Mouse (Mus musculus) CD4-positive, CD25-positive, alpha-beta regulatory T cell (primary cell): ENCODE results near the gene Jak2. TPM values are rescaled to one million over a fixed set of nuclear protein-coding genes. Genes with fewer than 3 reads are reported as not detected.

Experiments used
- polyA plus RNA-seq: library from polyadenylated mRNA; unstranded; fragments of 100-300 nt; shearing (Covaris generic); gene quantifications from one replicate; pipeline ENCODE4 v1.2.1, GENCODE M21; 2017

Jak2 gene
- 89.9 TPM for polyA plus RNA-seq

GRCm38 (mm10) chr19:29251191-29251957 is at the start of gene Jak2:
TSS of gene Jak2 (plus strand) at chr19:29251828.

GRCm38 (mm10) chr19:29325053-29325851 is 73.6 kb downstream of the Jak2 start, which contains the start of gene Insl6:
TSS of gene Insl6 (minus strand) at chr19:29325356.

GRCm38 (mm10) chr19:29334068-29334745 is 82.6 kb downstream of the Jak2 start, which contains the start of gene Rln1:
TSS of gene Rln1 (minus strand) at chr19:29334670.

Other genes with a start within 250 kb of the Jak2 start
- gene Ak3, start 203.9 kb upstream of the Jak2 start, polyA plus RNA-seq: 49.1 TPM
- 55.0 TPM for gene Rcl1, start 150.5 kb upstream of the Jak2 start, polyA plus RNA-seq
- gene Insl6, start 73.5 kb downstream of the Jak2 start, polyA plus RNA-seq: 18.0 TPM
- not detected for gene Rln1, start 82.8 kb downstream of the Jak2 start, polyA plus RNA-seq
- gene Plgrkt, start 115.6 kb downstream of the Jak2 start, polyA plus RNA-seq: 254 TPM
- gene Cd274, start 115.6 kb downstream of the Jak2 start, polyA plus RNA-seq: 43.6 TPM
- gene Pdcd1lg2, start 159.1 kb downstream of the Jak2 start, polyA plus RNA-seq: 13.8 TPM